Mouse (Mus musculus): Measurements from ENCODE around the gene Olfr748. TPM values are rescaled to one million over a fixed set of nuclear protein-coding genes. Genes with fewer than 3 reads are reported as not detected.

The Olfr748 gene
- polyA plus RNA-seq, 1 experiment from 2014 or later = not detected

Other genes starting within 250 kb of the Olfr748 start
- gene Olfr741, start 234.6 kb upstream of the Olfr748 start, polyA plus RNA-seq (2014; fragmentation: Nextera tagmentation; extraction: Ambion mirVana) = not detected in 2 replicates
- gene Olfr742, start 203.8 kb upstream of the Olfr748 start, polyA plus RNA-seq (2014; fragmentation: Nextera tagmentation; extraction: Ambion mirVana) = not detected in 2 replicates
- not detected in 2 replicates for gene Olfr743, start 185.5 kb upstream of the Olfr748 start, polyA plus RNA-seq (2014; fragmentation: Nextera tagmentation; extraction: Ambion mirVana)
- gene Olfr744, start 92.5 kb upstream of the Olfr748 start, polyA plus RNA-seq (2014; fragmentation: Nextera tagmentation; extraction: Ambion mirVana) = not detected in 2 replicates
- not detected in 2 replicates for gene Olfr745, start 68.0 kb upstream of the Olfr748 start, polyA plus RNA-seq (2014; fragmentation: Nextera tagmentation; extraction: Ambion mirVana)
- gene Olfr746, start 60.3 kb upstream of the Olfr748 start, polyA plus RNA-seq (2014; fragmentation: Nextera tagmentation; extraction: Ambion mirVana) = not detected in 2 replicates
- not detected in 2 replicates for gene Olfr747, start 14.2 kb upstream of the Olfr748 start, polyA plus RNA-seq (2014; fragmentation: Nextera tagmentation; extraction: Ambion mirVana)
- not detected in 2 replicates for gene Olfr749, start 37.7 kb downstream of the Olfr748 start, polyA plus RNA-seq (2014; fragmentation: Nextera tagmentation; extraction: Ambion mirVana)
- 133 and 138 TPM in 2 replicates for gene Ttc5, start 78.1 kb downstream of the Olfr748 start, polyA plus RNA-seq (2014; fragmentation: Nextera tagmentation; extraction: Ambion mirVana)
- gene Ccnb1ip1, start 100.4 kb downstream of the Olfr748 start, polyA plus RNA-seq (2014; fragmentation: Nextera tagmentation; extraction: Ambion mirVana) = 0.15 TPM in 1 of 2 replicates, not detected in the other
- 47.9 and 51.2 TPM in 2 replicates for gene Parp2, start 100.5 kb downstream of the Olfr748 start, polyA plus RNA-seq (2014; fragmentation: Nextera tagmentation; extraction: Ambion mirVana)
- gene Tep1, start 163.2 kb downstream of the Olfr748 start, polyA plus RNA-seq (2014; fragmentation: Nextera tagmentation; extraction: Ambion mirVana) = 2.0 and 3.4 TPM in 2 replicates
- gene Klhl33, start 190.1 kb downstream of the Olfr748 start, polyA plus RNA-seq (2014; fragmentation: Nextera tagmentation; extraction: Ambion mirVana) = 0.76 and 1.4 TPM in 2 replicates
- 110 and 116 TPM in 2 replicates for gene Osgep, start 217.5 kb downstream of the Olfr748 start, polyA plus RNA-seq (2014; fragmentation: Nextera tagmentation; extraction: Ambion mirVana)
- gene Apex1, start 217.6 kb downstream of the Olfr748 start, polyA plus RNA-seq (2014; fragmentation: Nextera tagmentation; extraction: Ambion mirVana) = 223 and 227 TPM in 2 replicates
- 90.3 and 119 TPM in 2 replicates for gene Pip4p1, start 223.5 kb downstream of the Olfr748 start, polyA plus RNA-seq (2014; fragmentation: Nextera tagmentation; extraction: Ambion mirVana)
- 15.7 and 24.6 TPM in 2 replicates for gene Pnp, start 223.7 kb downstream of the Olfr748 start, polyA plus RNA-seq (2014; fragmentation: Nextera tagmentation; extraction: Ambion mirVana)
- 0.95 TPM in 1 of 2 replicates, not detected in the other for gene Gm49342, start 237.1 kb downstream of the Olfr748 start, polyA plus RNA-seq (2014; fragmentation: Nextera tagmentation; extraction: Ambion mirVana)
- 0.19 and 0.50 TPM in 2 replicates for gene Pnp2, start 248.6 kb downstream of the Olfr748 start, polyA plus RNA-seq (2014; fragmentation: Nextera tagmentation; extraction: Ambion mirVana)